Mouse (Mus musculus) liver, embryonic 14.5 days (tissue): ENCODE data around the gene Ccdc28b. TPM values are rescaled to one million over a fixed set of nuclear protein-coding genes. Genes with fewer than 3 reads are reported as not detected.

Experiments
- ATAC-seq: fragments of 200-750 bp; cut with Nextera tagmentation; 2 replicates; pipeline ENCODE4 v1.8.0; 2017; ENCODE audit warnings: moderate number of reproducible peaks, mild to moderate bottlenecking, moderate library complexity; ENCODE audit not compliant: insufficient read depth
- DNase-seq, 3 experiments: peaks; one replicate each; pipeline ENCODE4 v3.0.0-alpha.2; 2012 to 2013; ENCODE audit warnings: low read depth in 3 of 3, low spot score in 3 of 3
- H3K27ac ChIP-seq: fragments of 300-500 bp; sonication (generic); 2 replicates; pipeline ENCODE4 v1.5.1; 2014; ENCODE audit warnings: moderate library complexity, mild to moderate bottlenecking, control low read depth, inconsistent platforms
- H3K27me3 ChIP-seq: fragments of 300-500 bp; sonication (generic); 2 replicates; pipeline ENCODE4 v1.6.1; 2014; ENCODE audit warnings: mild to moderate bottlenecking, low read length, moderate library complexity; ENCODE audit not compliant: control insufficient read depth, insufficient read depth
- H3K36me3 ChIP-seq: fragments of 300-500 bp; sonication (generic); replicated peaks from 2 replicates; pipeline ENCODE4 v1.6.1; 2014; ENCODE audit warnings: low read depth; ENCODE audit not compliant: control insufficient read depth, insufficient read depth
- H3K4me1 ChIP-seq, 2 experiments: fragments of 200-500 bp in 1 of 2; fragments of 300-500 bp in 1 of 2; sonication (generic) in 1 of 2; replicated peaks; 2 replicates each; pipeline ENCODE4 v1.6.1; 2012 to 2014; ENCODE audit warnings: antibody characterized with exemption in 1 of 2, inconsistent platforms in 1 of 2, low read length in 1 of 2; ENCODE audit not compliant: control insufficient read depth in 2 of 2, insufficient read depth in 2 of 2
- H3K4me2 ChIP-seq: fragments of 300-500 bp; sonication (generic); 2 replicates; pipeline ENCODE4 v1.6.1; 2014; ENCODE audit warnings: low read depth, mild to moderate bottlenecking, control low read depth, moderate library complexity
- H3K4me3 ChIP-seq, 2 experiments: fragments of 200-500 bp in 1 of 2; fragments of 300-500 bp in 1 of 2; sonication (generic) in 1 of 2; 2 replicates each; pipeline ENCODE4 v1.5.1; 2012 to 2014; ENCODE audit warnings: low read depth in 2 of 2, low read length in 2 of 2, mild to moderate bottlenecking in 2 of 2, control low read depth in 1 of 2, inconsistent platforms in 1 of 2, moderate library complexity in 1 of 2; ENCODE audit not compliant: insufficient read depth in 1 of 2
- H3K9ac ChIP-seq: fragments of 300-500 bp; sonication (generic); replicated peaks from 2 replicates; pipeline ENCODE4 v1.6.1; 2014; ENCODE audit warnings: mild to moderate bottlenecking, control low read depth, moderate library complexity
- H3K9me3 ChIP-seq: fragments of 300-500 bp; sonication (generic); 2 replicates; pipeline ENCODE4 v1.6.1; 2016; ENCODE audit warnings: low read length, mixed read lengths; ENCODE audit not compliant: control insufficient read depth
- CTCF ChIP-seq: IDR thresholded peaks from 2 replicates; pipeline ENCODE4 v1.5.1; 2016; ENCODE audit warnings: antibody characterized with exemption, low read depth, control low read depth
- EP300 ChIP-seq: IDR thresholded peaks from 2 replicates; pipeline ENCODE4 v1.6.1; 2016; ENCODE audit warnings: antibody characterized with exemption, low read depth
- WGBS: fragments of 180-500 bp; shearing (Covaris S2); extraction: QIAGEN DNeasy Blood & Tissue Kit; methylation state at CpG from one replicate; pipeline ENCODE4 v1.1.7; 2014; ENCODE audit not compliant: insufficient replicate concordance; 5-methylcytosine and 5-hydroxymethylcytosine counted together
- polyA plus RNA-seq, 2 experiments: library from polyadenylated mRNA; depleted of rRNA in 1 of 2; stranded (reverse) in 1 of 2; unstranded in 1 of 2; fragments of >200 nt; fragmentation: Nextera tagmentation in 1 of 2; extraction: Ambion mirVana in 1 of 2; gene quantifications; 2 replicates each; pipeline versions ENCODE4 v1.2.1 to v1.2.3; 2012 to 2014

Gene Ccdc28b
- polyA plus RNA-seq, 2 experiments: 11.0 to 12.0 TPM

- H3K27me3 ChIP-seq: no peaks in the 10 kb centered on the region
- ATAC-seq: no peak
- no peaks in the 10 kb centered on the region for H3K9me3 ChIP-seq
- H3K36me3 ChIP-seq: peaks cover 25% of the 10 kb centered on the region
- no peak overlapping the region for H3K27ac ChIP-seq
- H3K4me3 ChIP-seq: no peak overlapping the region
- TF ChIP-seq CTCF: no peak
- H3K4me1 ChIP-seq: peaks cover 0 to 3% of the 10 kb centered on the region in 2 experiments; a peak in 1 of 4 replicates
- H3K9ac ChIP-seq: no peak overlapping the region
- H3K4me2 ChIP-seq: no peak overlapping the region
- no peak for DNase-seq
- 84% methylated on average over 4 of the region's 4 CpGs for WGBS
These were observed 13.7 kb downstream of the Ccdc28b start for GRCm38 (mm10) chr4:129610026-129610425.

- H3K4me3 ChIP-seq: no peak overlapping the region
- TF ChIP-seq CTCF: no peak
- no peak for TF ChIP-seq EP300
- DNase-seq (no peak), ATAC-seq (0 out of 2 replicates have a peak, but pooled peaks have one; percentile 1)
- H3K9ac ChIP-seq: no peak overlapping the region
- peaks cover 34% of the 10 kb centered on the region for H3K36me3 ChIP-seq
- WGBS: 73% methylated on average over 12 of the region's 12 CpGs
- peaks cover 0 to 3% of the 10 kb centered on the region in 2 experiments; a peak in 1 of 4 replicates for H3K4me1 ChIP-seq
- H3K4me2 ChIP-seq: no peak overlapping the region
- no peak overlapping the region for H3K27ac ChIP-seq
- no peaks in the 10 kb centered on the region for H3K9me3 ChIP-seq
- no peaks in the 10 kb centered on the region for H3K27me3 ChIP-seq
These were observed 14.6 kb downstream of the Ccdc28b start for GRCm38 (mm10) chr4:129609139-129609631.

- peak; percentile 41; the same call in 1 of the 2 replicates for TF ChIP-seq EP300
- peak; percentile 98 for TF ChIP-seq CTCF
- no peaks in the 10 kb centered on the region for H3K9me3 ChIP-seq
- no peak overlapping the region for H3K9ac ChIP-seq
- peaks cover 40% of the 10 kb centered on the region for H3K36me3 ChIP-seq
- H3K4me3 ChIP-seq: no peak overlapping the region
- H3K4me2 ChIP-seq: no peak overlapping the region
- DNase-seq (peak; percentile 73 to 80 (median 76)), ATAC-seq (peak; percentile 84)
- H3K27ac ChIP-seq: peak overlapping the region; percentile 28; the same call in 1 of the 2 replicates
- 32% methylated on average over 7 of the region's 7 CpGs for WGBS
- H3K4me1 ChIP-seq: peaks cover 0 to 3% of the 10 kb centered on the region in 2 experiments; a peak in 1 of 4 replicates
- no peaks in the 10 kb centered on the region for H3K27me3 ChIP-seq
These were observed 15.2 kb downstream of the Ccdc28b start for GRCm38 (mm10) chr4:129608426-129609025.

- H3K27me3 ChIP-seq: no peaks in the 10 kb centered on the region
- peaks cover 16% of the 10 kb centered on the region in 2 experiments for H3K4me1 ChIP-seq
- peak within 1 kb of the TSS; percentile 93 for H3K9ac ChIP-seq
- H3K27ac ChIP-seq: peak within 1 kb of the TSS; percentile 81
- WGBS: under 1% methylated on average over 74 of the region's 74 CpGs
- peak; percentile 37 for TF ChIP-seq CTCF
- TF ChIP-seq EP300: peak; percentile 36; the same call in 1 of the 2 replicates
- peak within 1 kb of the TSS; percentile 70 to 93 for H3K4me3 ChIP-seq
- no peaks in the 10 kb centered on the region for H3K9me3 ChIP-seq
- peak within 1 kb of the TSS; percentile 89 for H3K4me2 ChIP-seq
- ATAC-seq (peak; percentile 91), DNase-seq (peak; percentile 68 to 75 (median 70))
- peaks cover 42% of the 10 kb centered on the region for H3K36me3 ChIP-seq
These were observed 23.3 kb downstream of the Ccdc28b start, which contains the start of the genes Eif3i and Tmem234 for GRCm38 (mm10) chr4:129600233-129601158. Gene Eif3i, minus strand, starts transcription at chr4:129600648. Gene Tmem234, plus strand, starts transcription at chr4:129600668.

- Histone ChIP-seq H3K4me1 (peaks cover 15 to 36% of the 10 kb centered on the region in 2 experiments), H3K9ac (peak overlapping the region; percentile 6; the same call in 1 of the 2 replicates), H3K9me3 (no peaks in the 10 kb centered on the region), H3K27ac (peak overlapping the region; percentile 82), H3K27me3 (no peaks in the 10 kb centered on the region), H3K36me3 (peaks cover 28% of the 10 kb centered on the region), H3K4me2 (peak overlapping the region; percentile 37), H3K4me3 (no peak overlapping the region; a peak in 1 of 4 replicates)
- peak; percentile 47 to 67 (median 52) for DNase-seq
- peak; percentile 75 for ATAC-seq
- TF ChIP-seq CTCF (no peak), EP300 (peak; percentile 78)
- 48% methylated on average over 4 of the region's 4 CpGs for WGBS
These were observed 34.9 kb downstream of the Ccdc28b start for GRCm38 (mm10) chr4:129588865-129589264.
